Mouse (Mus musculus) kidney, embryonic 14.5 days (tissue): ENCODE results near the gene A930033H14Rik. TPM values are rescaled to one million over a fixed set of nuclear protein-coding genes. Genes with fewer than 3 reads are reported as not detected.

ENCODE experiments used
- ATAC-seq: fragments of 200-750 bp; cut with Nextera tagmentation; 2 replicates; pipeline ENCODE4 v1.8.0; 2017; ENCODE audit warnings: moderate number of reproducible peaks, mild to moderate bottlenecking, moderate TSS enrichment, moderate library complexity; ENCODE audit not compliant: low FRiP score, low TSS enrichment
- H3K27ac ChIP-seq: fragments of 300-500 bp; sonication (generic); 2 replicates; pipeline ENCODE4 v1.5.1; 2014; ENCODE audit warnings: low read depth, mild to moderate bottlenecking, low read length, moderate library complexity, mixed read lengths
- H3K27me3 ChIP-seq: fragments of 300-500 bp; sonication (generic); 2 replicates; pipeline ENCODE4 v1.6.1; 2014; ENCODE audit warnings: mild to moderate bottlenecking, low read length; ENCODE audit not compliant: control insufficient read depth, insufficient read depth
- H3K36me3 ChIP-seq: fragments of 300-500 bp; sonication (generic); 2 replicates; pipeline ENCODE4 v1.6.1; 2014; ENCODE audit warnings: low read length, mixed read lengths; ENCODE audit not compliant: control insufficient read depth, insufficient read depth
- H3K4me1 ChIP-seq: fragments of 300-500 bp; sonication (generic); 2 replicates; pipeline ENCODE4 v1.6.1; 2014; ENCODE audit warnings: low read length, mixed read lengths; ENCODE audit not compliant: control insufficient read depth, insufficient read depth
- H3K4me2 ChIP-seq: fragments of 300-500 bp; sonication (generic); replicated peaks from 2 replicates; pipeline ENCODE4 v1.6.1; 2014; ENCODE audit warnings: low read depth, mild to moderate bottlenecking, low read length
- H3K4me3 ChIP-seq: fragments of 300-500 bp; sonication (generic); 2 replicates; pipeline ENCODE4 v1.5.1; 2014; ENCODE audit warnings: mild to moderate bottlenecking, low read length
- H3K9ac ChIP-seq: fragments of 300-500 bp; sonication (generic); 2 replicates; pipeline ENCODE4 v1.6.1; 2014; ENCODE audit warnings: low read depth, mild to moderate bottlenecking, low read length, moderate library complexity
- H3K9me3 ChIP-seq: fragments of 300-500 bp; sonication (generic); 2 replicates; pipeline ENCODE4 v1.6.1; 2016; ENCODE audit warnings: low read length; ENCODE audit not compliant: control insufficient read depth
- WGBS: fragments of 180-500 bp; shearing (Covaris S2); extraction: QIAGEN DNeasy Blood & Tissue Kit; methylation state at CpG from one replicate; pipeline ENCODE4 v1.1.7; 2014; 5-methylcytosine and 5-hydroxymethylcytosine counted together
- polyA plus RNA-seq: library from polyadenylated mRNA; unstranded; fragments of >200 nt; fragmentation: Nextera tagmentation; extraction: Ambion mirVana; gene quantifications from 2 replicates; pipeline ENCODE4 v1.2.1, GENCODE M21; 2014

A930033H14Rik gene
- polyA plus RNA-seq, 1 experiment from 2014 or later = 2.6 TPM

DNA sequence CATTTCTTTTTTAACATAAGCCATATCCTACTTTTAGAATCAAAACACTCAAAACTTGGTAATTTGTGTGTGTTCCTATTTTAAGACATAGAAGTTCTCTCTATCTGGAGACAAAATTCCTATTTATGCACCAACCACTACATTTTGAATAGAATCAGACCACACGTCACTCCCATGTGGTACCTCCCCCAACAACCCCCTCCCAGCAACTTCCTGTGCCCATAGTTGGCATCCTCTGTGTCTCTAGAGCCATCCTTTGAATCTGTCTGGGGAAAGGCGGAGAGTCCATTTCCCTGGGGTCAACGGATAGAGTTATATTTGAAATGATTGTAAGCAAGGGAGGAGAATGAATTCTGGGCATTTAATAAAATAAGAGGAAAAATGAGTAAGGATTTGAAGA is 36.8 kb downstream of the A930033H14Rik start:
- H3K27me3 ChIP-seq = no peaks in the 10 kb centered on the region
- ATAC-seq = no peak
- no peak overlapping the region for H3K4me2 ChIP-seq
- H3K36me3 ChIP-seq = no peaks in the 10 kb centered on the region
- WGBS = 82% methylated on average over 3 of the region's 3 CpGs
- H3K27ac ChIP-seq = no peak overlapping the region
- H3K9me3 ChIP-seq = peaks cover 4% of the 10 kb centered on the region; the same call in 1 of the 2 replicates
- H3K4me1 ChIP-seq = no peaks in the 10 kb centered on the region
- no peak overlapping the region for H3K9ac ChIP-seq
- H3K4me3 ChIP-seq = no peak overlapping the region

DNA sequence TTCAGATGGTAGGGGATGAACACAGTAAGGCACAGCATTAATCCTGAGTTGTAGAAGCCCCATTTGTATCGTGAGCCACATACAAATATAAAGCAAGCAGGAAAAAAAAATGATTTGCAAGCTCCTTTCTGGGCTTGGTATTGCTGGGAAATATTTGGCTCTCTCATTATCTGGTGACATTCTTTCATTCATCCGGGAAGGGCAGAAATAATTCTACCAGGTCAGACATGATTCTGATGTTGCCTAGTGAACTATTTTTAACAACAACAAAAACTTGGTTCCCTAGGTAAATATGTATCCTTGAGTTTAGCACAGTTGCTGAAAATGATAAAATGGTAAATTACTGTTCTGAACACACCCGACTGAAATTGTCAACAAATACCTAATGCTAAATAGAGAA is 40.5 kb downstream of the A930033H14Rik start:
- no peak for ATAC-seq
- 75% methylated on average over 3 of the region's 3 CpGs for WGBS

DNA sequence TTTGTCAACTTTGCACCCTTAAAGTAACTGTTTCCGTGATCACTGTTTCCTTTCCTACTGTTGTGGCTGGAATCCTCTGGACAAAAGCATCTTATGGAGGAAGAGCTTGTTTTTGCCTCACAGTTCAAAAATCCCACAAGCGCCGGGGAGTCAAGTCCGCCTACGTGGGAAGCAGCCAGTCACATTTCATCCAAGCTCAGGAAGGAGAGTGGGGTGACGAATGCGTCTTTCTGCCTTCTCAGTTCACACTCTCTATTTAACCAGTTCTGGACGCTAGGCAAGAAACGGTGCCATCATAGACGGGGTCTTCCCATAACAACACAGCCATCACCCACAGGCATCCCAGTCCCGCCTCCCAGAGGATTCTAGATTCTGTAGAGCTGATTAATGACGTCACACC is 46.4 kb downstream of the A930033H14Rik start:
- H3K36me3 ChIP-seq = no peaks in the 10 kb centered on the region
- no peak overlapping the region for H3K4me3 ChIP-seq
- H3K4me1 ChIP-seq = 0 out of 2 replicates have a peak, but pooled peaks cover 6% of the 10 kb centered on the region
- 71% methylated on average over 12 of the region's 12 CpGs for WGBS
- no peak; the same call in 1 of the 2 replicates for ATAC-seq
- H3K27me3 ChIP-seq = no peaks in the 10 kb centered on the region
- H3K4me2 ChIP-seq = no peak overlapping the region; the same call in 1 of the 2 replicates
- no peaks in the 10 kb centered on the region for H3K9me3 ChIP-seq
- peak overlapping the region; percentile 24; the same call in 1 of the 2 replicates for H3K27ac ChIP-seq
- H3K9ac ChIP-seq = no peak overlapping the region

More for the DNA sequence above, 40.5 kb downstream of the A930033H14Rik start:
- H3K4me2 ChIP-seq = no peak overlapping the region
- no peaks in the 10 kb centered on the region for H3K36me3 ChIP-seq
- no peak overlapping the region for H3K9ac ChIP-seq
- H3K4me1 ChIP-seq = no peaks in the 10 kb centered on the region
- H3K27me3 ChIP-seq = no peaks in the 10 kb centered on the region
- H3K9me3 ChIP-seq = no peaks in the 10 kb centered on the region
- H3K27ac ChIP-seq = no peak overlapping the region
- no peak overlapping the region for H3K4me3 ChIP-seq

DNA sequence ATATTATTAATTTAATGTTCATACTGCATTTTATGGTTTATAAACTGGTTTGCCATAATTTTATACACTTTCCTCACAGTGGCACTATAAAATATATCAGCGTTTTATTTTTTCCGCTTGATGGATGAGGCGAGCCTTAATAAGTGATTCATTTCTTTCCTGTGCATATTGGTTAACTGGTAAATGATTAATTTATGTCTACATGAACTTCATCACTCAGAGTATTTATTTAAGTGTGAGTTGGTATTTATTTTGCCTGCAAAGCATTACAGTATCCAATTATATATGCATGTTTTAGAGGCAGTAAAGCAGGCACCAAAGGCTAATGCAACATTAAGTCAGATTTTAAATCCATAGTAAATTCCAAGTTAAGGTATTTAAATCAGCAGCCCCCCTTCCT is 47.1 kb downstream of the A930033H14Rik start:
- no peak overlapping the region for H3K27ac ChIP-seq
- no peak overlapping the region for H3K4me3 ChIP-seq
- H3K9ac ChIP-seq = no peak overlapping the region
- no peaks in the 10 kb centered on the region for H3K36me3 ChIP-seq
- H3K27me3 ChIP-seq = no peaks in the 10 kb centered on the region
- no peak for ATAC-seq
- 57% methylated on average over 3 of the region's 3 CpGs for WGBS
- H3K4me2 ChIP-seq = no peak overlapping the region
- 0 out of 2 replicates have a peak, but pooled peaks cover 6% of the 10 kb centered on the region for H3K4me1 ChIP-seq
- no peaks in the 10 kb centered on the region for H3K9me3 ChIP-seq

DNA sequence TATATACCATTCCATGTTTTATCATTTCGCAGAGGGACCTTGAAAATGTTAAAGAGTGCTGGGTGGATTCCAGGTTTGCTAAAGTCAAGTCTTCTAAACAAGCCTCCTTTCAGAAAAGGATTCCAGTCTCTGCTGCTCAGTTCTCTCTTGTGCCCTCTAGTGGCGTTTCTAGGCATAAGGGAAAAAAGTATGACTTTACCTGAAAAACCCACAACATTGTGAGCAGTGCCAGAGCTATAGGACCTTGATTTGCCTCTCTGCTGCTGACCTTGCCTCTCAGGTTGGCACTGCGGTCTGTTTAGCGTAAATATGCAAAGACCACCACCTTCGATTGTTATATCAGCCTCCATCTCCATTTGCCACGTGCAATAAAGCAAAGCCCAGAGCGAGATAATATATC is 47.8 kb downstream of the A930033H14Rik start:
- no peaks in the 10 kb centered on the region for H3K9me3 ChIP-seq
- no peaks in the 10 kb centered on the region for H3K27me3 ChIP-seq
- no peak overlapping the region for H3K4me3 ChIP-seq
- no peak overlapping the region for H3K9ac ChIP-seq
- peak overlapping the region; percentile 56; the same call in 1 of the 2 replicates for H3K27ac ChIP-seq
- WGBS = 60% methylated on average over 7 of the region's 7 CpGs
- no peak for ATAC-seq
- H3K4me1 ChIP-seq = 0 out of 2 replicates have a peak, but pooled peaks cover 6% of the 10 kb centered on the region
- H3K36me3 ChIP-seq = no peaks in the 10 kb centered on the region
- no peak overlapping the region for H3K4me2 ChIP-seq

DNA sequence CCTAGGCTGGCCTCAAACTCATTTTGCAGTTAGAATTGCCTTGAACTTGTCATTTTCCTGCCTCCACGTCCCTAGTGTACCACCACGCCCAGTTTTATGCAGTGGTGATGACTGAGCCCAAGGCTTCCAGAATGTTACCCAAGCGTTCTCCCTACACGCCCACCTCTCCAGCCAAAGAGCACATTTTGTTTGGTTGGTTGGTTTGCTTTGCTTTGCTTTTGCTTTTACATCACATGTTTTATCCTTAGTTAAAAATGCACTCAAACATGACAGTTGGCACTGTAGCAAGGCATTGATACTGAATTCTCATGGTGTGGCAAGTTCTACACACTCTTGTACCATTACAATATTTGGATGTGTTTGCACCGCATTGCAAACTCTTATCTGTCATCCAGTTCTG is 49.7 kb downstream of the A930033H14Rik start:
- Histone ChIP-seq H3K27me3 (no peaks in the 10 kb centered on the region), H3K36me3 (no peaks in the 10 kb centered on the region), H3K4me3 (no peak overlapping the region), H3K27ac (no peak overlapping the region), H3K4me1 (0 out of 2 replicates have a peak, but pooled peaks cover 6% of the 10 kb centered on the region), H3K9me3 (no peaks in the 10 kb centered on the region), H3K4me2 (no peak overlapping the region), H3K9ac (no peak overlapping the region)
- 83% methylated on average over 5 of the region's 5 CpGs for WGBS
- no peak for ATAC-seq

DNA sequence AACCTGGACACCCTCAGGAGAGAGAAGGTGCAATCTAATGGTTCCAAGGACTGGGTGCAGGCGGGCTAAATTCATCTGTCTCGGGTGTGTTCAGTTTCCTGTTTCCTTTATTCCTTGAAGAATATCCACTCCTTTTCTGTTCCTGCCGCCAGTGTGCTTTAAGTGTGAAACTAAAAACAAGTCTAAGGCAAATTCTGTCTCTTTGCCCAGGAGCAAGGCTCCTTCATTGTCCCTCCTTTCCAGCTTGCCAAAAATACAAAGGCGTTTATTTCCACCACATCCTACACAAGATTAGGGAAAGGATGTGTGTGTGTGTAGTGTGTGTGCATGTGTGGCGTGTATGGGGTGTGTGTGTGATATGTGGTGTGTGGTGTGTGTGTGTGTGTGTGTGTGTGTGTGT is 50.3 kb downstream of the A930033H14Rik start:
- H3K4me3 ChIP-seq = no peak overlapping the region
- H3K4me2 ChIP-seq = no peak overlapping the region
- WGBS = 82% methylated on average over 5 of the region's 5 CpGs
- 0 out of 2 replicates have a peak, but pooled peaks cover 6% of the 10 kb centered on the region for H3K4me1 ChIP-seq
- H3K9ac ChIP-seq = no peak overlapping the region
- H3K9me3 ChIP-seq = no peaks in the 10 kb centered on the region
- H3K27me3 ChIP-seq = no peaks in the 10 kb centered on the region
- ATAC-seq = no peak
- no peaks in the 10 kb centered on the region for H3K36me3 ChIP-seq
- H3K27ac ChIP-seq = no peak overlapping the region

DNA sequence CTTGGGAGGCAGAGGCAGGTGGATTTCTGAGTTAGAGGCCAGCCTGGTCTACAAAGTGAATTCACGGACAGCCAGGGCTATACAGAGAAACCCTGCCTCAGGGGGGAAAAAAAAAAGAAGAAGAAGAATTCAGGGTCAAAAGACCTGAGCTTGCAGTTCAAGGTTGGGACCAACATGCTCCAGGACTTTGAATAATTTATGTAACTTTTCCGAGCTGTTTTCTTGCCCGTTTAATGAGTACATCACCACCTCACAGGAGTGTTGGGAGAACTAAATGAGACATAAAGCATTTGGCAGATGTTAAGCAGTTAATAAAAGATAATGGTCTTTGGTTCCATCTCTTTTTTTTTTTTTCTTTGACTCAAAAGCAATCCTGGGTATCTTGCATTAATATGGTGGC is 51.4 kb downstream of the A930033H14Rik start:
- Histone ChIP-seq H3K4me2 (no peak overlapping the region), H3K9ac (no peak overlapping the region), H3K36me3 (no peaks in the 10 kb centered on the region), H3K4me1 (0 out of 2 replicates have a peak, but pooled peaks cover 3% of the 10 kb centered on the region), H3K27me3 (no peaks in the 10 kb centered on the region), H3K27ac (no peak overlapping the region), H3K9me3 (no peaks in the 10 kb centered on the region), H3K4me3 (no peak overlapping the region)
- no peak for ATAC-seq
- 79% methylated on average over 3 of the region's 3 CpGs for WGBS

DNA sequence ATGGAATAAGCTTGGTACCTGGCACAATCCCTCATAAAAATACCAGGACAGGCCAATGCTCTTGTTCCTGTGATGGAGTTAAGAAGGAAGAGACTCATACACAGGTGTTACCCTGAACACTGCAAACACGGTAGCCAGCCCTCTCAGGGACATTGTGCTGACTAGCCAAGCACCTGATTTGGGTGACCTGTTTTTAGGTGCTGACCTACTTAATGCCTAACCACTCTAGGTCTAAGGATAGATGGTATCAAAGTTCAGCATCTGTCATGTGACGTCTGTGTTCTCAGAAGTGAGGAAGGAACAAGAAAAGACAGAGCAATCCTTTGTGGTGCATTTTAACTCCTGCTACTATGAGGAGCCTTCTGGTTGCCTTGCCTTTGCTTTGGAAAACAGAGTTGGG is 52.0 kb downstream of the A930033H14Rik start:
- ATAC-seq = no peak
- no peak overlapping the region for H3K4me2 ChIP-seq
- no peak overlapping the region for H3K4me3 ChIP-seq
- no peaks in the 10 kb centered on the region for H3K9me3 ChIP-seq
- no peak overlapping the region for H3K9ac ChIP-seq
- H3K27ac ChIP-seq = no peak overlapping the region
- H3K36me3 ChIP-seq = no peaks in the 10 kb centered on the region
- no peaks in the 10 kb centered on the region for H3K27me3 ChIP-seq
- H3K4me1 ChIP-seq = no peaks in the 10 kb centered on the region
- WGBS = 84% methylated on average over 2 of the region's 2 CpGs
